Mouse (Mus musculus): Measurements from ENCODE around the gene Tbc1d13.
"Not testable (repeated sequence)": the region's sequence is repeated elsewhere in the genome, so short reads cannot be mapped to it uniquely, and the experiment has no call there.

Tbc1d13 gene

DNA sequence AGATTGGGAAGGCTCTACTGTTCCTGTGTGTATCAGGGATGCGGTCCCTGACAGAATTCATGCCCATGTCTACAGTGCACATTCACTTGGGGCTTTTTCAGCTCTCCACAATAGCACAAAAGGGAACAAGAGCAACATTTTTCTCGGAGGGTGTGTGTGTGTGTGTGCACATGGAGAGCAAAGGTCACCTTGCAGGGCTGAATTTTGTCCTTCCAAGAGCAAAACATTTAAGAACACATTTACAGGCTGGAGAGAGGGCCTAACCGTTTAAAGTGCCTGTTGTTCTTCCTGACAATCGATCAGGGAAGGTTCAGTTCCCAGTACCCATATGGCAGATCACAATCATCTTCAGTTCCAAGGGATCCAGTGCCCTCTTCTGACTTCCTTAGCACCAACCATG lies 3.4 kb upstream of the Tbc1d13 start:
- no peak for DNase-seq

DNA sequence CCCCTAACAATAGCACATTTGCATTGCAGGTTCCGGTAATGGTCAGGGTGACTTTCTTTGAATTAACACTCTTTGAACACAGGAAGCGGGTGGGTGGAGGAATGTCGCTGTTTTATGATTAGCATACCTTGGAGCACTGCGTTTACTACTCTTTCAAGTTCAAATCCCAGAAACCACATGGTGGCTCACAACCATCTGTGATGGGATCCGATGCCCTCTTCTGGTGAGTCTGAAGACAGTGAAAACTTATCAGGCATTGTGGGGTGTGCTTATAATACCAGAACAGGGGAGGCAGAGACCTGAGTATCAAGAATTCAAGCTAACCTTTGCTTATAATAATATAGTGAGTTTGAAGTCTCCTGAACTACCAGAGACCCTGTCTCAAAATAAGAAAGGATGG lies 2.3 kb upstream of the Tbc1d13 start:
- not testable (repeated sequence) for DNase-seq

DNA sequence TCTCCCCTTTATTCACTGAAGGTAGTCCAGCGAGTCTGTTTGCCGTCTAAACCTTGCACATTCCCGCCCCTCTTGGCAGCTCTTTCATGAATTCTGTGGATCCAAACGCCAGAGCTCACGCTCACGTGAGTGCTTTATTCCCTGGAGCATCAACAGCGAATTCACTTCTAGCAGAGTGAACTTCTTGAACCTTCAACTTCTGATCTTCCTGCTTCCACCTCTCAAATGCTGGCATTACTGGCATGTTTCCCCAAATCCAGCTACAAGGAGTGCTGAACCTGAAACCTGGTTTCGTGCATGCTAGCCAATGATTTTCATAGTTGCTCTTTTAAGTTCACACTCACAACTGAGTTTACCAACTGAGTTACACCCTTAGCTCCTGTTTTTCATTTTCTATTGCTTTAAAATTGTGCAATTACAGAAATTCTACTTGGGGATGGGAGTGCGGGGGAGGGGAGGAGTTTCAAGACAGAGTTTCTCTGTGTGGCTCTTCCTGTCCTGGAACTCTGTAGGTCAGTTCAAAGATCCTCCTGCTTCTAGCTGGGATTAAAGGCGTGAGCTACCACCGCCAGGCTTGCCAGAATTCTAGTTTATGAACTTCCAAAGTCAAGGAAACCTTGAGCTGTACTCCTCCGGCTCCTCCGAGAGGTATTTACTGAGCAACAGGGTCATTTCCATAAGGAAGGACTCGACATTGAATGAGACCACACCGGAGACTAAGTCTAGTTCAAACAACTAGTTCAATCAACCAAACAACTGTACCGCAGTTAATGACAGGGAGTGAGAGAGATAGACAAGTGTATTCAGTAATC lies 539 bp upstream of the Tbc1d13 start:
- no peak for DNase-seq

DNA sequence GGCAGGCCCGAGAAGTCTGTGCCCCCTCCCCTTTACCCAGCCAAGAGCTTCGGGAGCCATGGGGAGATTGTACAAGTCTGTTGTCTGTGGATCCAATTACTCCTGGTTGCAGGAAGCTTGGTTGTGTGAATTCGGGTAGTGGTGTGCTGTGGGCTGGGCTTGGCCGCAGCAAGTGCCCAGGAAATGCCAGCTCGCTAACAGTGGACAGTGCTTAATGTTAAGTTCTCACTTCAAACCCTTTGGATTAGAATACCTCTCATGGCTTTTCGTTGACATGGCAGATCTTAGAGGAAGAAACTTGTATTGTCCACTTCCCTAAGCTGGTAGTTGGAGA lies 799 bp downstream of the Tbc1d13 start:
- DNase-seq: no peak

DNA sequence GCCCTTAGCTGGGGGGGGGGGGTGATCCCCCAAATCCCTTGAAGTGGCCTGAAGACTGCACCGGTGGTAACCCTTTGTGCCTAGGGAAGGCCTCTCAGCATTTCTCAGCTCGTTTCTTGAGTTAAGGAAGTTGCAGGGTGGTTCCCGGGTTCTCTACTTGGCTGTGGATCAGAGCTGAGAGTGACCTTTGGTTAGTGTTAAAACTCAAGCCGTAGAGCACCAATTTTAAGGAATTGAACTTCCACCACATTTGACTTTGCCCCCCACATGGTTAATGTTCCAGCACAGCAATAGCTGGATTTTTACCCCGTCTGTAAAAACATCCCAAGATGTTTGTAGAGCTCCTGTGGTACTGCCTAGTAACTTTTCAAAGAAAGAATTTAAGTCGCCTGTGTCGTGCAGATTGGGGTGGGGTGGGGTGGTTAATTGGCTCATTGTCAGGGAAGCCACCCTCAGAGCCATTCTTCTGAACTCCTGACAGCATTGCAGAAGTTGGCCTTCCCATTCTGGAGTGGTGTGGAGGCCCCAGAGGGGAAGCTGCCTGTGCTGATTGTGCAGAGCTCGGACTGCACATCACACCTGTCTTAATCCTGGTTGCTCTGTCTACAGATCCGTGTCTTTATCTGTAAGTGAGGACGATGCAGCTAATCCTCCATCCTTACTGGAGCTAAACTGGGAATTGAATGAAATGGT lies 1.5 kb downstream of the Tbc1d13 start:
- no peak for DNase-seq

DNA sequence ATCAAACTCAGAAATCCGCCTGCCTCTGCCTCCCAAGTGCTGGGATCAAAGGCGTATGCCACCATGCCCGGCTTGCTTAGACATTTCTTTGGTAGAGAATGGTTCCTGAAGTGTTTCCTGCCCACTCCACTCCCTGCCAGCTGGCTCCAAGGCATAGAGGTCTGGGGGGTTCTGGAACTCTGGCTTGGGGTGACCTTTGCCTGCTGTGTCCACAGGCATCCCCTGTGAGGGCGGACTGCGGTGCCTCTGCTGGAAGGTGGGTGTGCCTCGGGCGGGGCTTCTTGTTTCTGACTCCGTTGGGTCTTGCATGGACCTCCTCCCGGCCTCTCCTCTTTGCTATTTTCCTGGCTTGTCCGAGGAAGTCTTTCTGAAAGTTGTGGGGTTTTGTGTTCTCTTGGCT lies 2.9 kb downstream of the Tbc1d13 start:
- DNase-seq: no peak

DNA sequence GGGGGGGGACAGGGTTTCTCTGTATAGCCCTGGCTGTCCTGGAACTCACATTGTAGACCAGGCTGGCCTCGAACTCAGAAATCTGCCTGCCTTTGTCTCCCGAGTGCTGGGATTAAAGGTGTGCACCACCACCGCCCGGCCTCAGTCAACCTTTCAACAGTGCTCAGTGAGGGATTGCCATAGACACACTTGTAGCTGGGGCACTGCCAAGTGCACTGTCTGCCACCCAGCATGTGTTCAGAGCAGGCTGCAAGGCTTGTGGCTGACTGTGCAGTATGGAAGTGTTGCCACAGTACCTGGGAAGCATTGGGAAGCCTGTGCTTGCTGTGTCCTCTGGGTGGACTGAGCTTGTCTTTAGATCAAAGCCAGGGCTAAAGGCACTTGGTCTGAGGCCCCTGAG lies 6.5 kb downstream of the Tbc1d13 start:
- not testable (repeated sequence) for DNase-seq

DNA sequence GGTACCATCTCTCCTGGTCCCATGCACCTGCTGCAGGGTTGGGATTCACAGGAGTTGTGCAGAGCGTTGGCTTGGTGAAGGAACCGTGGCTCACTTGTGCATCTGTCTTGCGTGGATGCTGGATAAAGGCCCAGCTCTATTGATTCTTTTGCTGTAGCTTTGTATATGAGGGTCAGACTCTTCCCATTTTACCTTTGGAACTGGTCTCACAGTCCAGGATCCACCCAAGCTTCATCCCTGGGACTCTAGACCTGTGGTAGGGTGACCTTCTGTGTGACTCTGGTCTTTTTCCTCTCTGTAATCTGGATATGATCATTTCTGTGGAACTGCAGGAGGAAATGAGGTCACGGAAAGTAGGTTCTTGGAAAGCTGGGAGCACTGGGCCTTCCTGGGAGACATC lies 10.9 kb downstream of the Tbc1d13 start:
- no peak for DNase-seq

DNA sequence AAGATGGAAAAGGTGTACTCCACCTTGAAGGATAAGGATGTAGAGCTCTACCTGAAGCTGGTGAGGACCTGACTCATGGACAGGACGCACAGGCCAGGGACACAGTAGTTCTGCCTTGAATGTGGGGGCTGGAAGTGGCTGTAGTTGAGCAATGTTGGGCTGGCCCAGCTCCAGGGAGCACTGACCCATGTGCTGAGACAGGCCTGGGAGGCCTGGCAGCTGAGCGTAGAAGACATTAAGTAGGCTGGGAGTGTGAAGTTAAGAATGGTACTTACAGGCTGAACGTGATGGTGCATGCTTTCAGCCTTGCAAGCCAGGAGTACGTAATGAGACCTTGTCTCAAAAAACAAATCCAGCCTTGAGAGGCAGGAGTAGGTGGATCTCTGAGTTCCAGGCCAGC lies 13.9 kb downstream of the Tbc1d13 start:
- DNase-seq: no peak

DNA sequence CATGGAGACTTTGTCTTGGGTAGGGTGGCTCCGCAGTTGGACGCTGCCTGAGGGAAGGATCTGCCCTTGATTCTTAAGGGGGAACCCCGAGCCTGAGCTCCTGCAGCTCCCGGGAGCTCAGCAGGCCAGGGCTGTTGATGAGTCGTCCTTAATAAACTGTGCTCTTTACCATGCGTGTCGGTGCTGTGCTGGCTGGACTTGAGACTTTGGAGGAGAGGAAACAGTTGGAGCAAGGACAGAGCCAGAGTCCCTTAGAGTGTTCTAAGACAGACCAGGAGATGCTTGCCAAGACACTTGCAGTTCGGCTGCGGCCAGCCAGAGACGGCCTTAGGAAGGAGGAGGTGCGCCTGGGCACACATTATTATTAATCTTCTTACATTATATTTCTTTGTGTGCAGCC lies 18.3 kb downstream of the Tbc1d13 start:
- DNase-seq: no peak

DNA sequence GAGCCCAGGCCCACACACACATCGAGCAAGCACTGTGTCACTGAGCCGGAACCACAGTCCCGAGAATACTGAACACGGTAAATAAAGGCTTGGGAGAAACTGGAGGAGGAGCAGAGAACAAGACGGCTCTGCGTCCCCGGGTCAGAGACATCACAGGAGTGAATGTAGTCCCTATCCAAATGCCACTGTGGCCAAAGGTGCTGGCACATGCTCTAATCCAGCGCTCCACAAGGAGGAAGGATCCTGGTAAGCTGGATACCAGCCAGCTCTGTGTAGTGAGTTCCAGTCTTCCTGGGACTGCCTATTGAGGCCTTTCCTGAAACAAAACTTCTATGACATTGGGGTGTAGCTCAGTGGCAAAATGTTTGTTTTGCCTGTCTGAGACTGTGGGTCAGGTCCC lies 19.1 kb downstream of the Tbc1d13 start:
- DNase-seq: no peak

DNA sequence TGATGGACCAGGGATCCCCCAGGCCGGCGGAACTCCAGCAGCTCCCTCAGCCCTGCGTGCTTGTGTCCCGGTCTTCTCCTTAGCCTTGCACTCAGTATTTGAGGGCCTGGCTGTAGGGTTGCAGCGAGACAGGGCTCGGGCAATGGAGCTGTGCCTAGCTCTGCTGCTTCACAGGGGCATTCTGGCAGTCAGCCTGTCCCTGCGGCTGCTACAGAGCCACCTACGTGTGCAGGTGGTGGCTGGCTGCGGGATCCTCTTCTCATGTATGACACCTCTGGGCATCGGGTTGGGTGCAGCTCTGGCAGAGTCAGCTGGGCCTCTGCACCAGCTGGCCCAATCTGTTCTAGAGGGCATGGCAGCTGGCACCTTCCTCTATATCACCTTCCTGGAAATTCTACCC lies 26.3 kb downstream of the Tbc1d13 start:
- DNase-seq: not testable (repeated sequence)

DNA sequence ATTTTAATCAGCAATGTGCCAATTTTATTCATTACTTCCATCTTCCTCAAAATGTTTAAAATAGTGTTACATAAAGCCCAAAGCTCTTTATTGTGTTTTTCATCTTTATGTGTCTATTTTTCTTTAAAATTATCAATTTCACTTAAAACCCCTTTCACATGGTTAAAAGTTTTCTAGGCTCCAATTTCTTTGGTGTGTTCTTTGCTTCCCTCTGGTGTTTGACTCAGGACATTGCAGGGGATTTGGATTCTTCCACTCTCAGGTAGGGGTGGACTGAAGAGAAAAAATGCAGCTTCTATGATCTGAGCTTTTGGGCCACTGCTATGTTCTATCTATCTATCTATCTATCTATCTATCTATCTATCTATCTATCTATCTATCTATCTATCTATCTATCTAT lies 28.3 kb downstream of the Tbc1d13 start:
- DNase-seq: no peak

DNA sequence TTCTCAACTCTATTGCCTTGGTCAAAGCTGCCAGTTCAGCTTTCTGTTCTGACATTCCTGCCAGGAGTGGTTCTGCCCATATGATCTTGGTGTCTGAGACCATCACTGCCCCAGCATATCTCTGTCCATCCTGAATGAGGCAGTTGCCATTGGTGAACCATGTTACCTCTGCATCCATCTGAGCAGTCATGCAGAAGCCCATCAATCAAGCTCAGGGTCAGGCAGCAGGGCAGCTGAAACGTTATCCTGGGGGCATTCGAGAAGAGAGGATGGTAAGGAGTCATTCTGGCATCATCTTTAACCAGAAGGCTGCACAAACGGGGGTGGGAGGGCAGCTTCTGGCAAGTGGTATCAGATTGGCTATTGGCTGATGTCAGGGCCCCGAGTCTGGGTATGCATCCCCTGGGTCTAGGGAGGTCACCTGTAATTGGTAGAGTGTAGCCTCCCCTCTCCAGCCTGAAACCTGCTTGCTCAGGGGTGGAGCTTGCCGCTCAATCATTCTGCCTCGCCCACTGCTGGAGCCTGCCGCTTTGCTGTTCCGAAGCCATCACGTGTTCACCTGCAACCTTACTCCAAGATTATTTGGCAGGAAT lies 30.9 kb downstream of the Tbc1d13 start:
- no peak for DNase-seq

DNA sequence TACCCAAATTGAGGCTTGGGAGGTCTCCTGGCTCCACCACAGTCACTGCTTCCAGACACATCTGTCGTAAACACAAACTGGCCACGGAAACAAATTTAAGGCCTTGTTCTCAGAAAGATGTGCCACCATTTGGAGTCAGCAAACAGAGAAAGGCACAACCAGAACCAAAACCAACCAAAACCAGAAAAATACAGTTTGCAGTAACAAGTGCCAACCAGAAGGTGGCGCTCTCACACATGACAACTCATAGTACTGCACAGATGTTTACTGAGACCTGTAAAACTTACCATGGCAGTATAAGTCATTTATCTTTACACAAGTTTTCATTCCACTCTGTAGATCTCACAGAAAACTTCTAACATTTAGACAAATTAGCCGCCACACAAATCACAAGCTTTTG lies 33.1 kb downstream of the Tbc1d13 start:
- DNase-seq: no peak

DNA sequence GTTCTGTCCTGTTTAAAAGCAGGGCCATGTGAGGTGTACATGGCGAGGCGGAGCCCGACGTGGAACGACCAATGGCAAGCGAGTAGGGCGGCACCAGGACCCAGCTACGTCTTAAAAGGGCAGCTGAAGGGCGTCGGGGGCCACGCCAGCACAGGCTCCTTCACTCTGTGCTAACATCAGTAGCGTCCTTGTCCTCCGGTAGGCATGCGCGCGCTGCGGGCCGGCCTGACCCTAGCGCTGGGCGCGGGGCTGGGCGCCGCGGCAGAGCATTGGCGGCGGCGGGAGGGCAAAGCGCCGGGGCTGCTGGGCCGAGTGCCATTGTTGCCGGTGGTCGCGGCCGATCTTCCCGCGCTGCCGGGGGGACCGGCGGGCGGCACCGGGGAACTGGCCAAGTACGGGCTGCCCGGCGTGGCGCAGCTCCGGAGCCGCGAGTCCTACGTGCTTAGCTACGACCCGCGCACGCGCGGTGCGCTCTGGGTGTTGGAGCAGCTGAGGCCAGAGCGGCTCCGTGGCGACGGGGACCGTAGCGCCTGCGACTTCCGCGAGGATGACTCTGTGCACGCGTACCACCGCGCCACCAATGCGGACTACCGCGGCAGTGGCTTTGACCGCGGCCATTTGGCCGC lies 37.9 kb downstream of the Tbc1d13 start, which contains the start of gene Endog:
Endog (plus strand) TSS at position 123 of the 626 bp plus-strand sequence.
- DNase-seq: peak; percentile 77 to 81

DNA sequence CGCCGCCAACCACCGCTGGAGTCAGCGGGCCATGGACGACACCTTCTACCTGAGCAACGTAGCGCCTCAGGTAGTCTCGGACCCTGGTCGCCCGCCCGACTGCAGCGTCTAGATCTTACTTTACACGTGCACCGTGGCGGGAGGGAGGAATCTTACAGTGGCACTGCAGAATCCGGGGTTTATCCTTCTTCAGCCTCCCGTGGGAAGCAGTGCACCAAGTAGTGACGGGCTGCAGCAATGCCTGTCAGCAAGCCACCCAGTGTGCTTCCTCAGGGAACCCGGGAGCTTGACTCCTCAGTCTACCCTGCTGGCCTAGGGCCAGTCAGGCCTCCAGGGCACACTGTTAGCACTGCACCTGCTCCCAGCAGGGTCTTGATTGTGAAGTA lies 38.4 kb downstream of the Tbc1d13 start:
- DNase-seq: no peak

DNA sequence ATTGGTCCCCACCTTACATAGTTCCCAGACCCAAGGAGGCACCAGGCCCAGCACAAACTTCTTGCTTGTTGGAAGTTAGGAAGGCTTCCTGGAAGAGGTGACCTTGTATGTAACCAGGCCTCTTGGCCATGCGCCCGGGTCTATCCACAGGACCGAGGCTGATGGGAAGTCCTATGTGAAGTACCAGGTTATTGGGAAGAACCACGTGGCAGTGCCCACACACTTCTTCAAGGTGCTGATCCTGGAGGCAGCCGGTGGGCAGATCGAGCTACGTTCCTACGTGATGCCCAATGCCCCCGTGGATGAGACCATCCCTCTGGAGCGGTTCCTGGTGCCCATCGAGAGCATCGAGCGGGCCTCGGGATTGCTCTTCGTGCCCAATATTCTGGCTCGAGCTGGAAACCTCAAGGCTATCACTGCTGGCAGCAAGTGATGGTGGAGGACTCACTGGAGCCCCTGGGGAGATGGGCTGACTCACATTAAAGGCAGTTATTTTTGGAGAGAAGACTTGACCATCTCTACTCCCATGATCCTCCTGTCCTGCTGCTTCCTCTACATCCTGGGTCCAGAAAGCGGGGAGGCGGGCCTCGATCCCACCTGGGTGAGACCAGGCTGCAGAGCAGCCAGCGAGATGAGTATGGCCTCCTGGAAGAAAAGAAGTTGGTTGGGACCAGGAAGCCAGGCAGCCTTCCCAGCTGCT lies 40.1 kb downstream of the Tbc1d13 start:
- no peak for DNase-seq

DNA sequence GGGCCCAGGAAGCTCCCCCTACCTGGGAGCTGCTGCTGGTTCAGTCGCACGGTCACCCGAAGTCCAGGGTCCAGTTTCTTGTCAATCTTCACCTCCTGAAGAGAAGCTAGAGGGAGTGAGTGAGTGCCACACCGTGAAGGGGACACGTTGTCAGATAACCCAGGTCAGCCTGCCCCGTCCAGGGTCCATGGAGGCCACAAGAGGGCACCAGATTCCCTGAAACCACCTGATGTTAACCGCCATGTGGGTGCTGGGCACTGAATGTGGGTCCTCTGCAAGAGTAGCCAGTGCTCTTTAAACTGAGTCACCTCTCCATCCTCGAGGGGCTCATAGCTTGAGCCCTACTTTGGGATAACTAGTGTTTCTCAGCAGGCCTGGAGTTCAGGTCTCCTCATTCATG lies 42.4 kb downstream of the Tbc1d13 start:
- DNase-seq: no peak

DNA sequence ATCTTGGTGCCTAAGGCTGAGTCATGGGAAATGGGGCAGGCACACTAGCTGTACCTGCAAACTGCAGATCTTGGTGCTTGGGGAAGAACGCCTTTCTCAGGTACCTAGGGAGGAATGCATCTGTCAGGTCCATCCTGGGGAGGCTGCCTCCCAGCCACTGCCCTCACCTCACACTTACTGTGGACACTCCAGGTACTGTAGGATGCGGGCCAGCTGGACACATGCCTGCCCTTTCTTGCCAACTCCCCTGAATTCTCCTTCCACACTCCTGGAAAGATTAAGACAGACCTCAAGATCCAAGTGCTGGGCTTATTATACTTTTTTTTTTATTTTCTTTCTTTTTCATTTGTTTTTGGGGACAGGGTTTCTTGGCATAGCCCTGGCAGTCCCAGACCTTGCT lies 43.0 kb downstream of the Tbc1d13 start:
- DNase-seq: no peak

DNA sequence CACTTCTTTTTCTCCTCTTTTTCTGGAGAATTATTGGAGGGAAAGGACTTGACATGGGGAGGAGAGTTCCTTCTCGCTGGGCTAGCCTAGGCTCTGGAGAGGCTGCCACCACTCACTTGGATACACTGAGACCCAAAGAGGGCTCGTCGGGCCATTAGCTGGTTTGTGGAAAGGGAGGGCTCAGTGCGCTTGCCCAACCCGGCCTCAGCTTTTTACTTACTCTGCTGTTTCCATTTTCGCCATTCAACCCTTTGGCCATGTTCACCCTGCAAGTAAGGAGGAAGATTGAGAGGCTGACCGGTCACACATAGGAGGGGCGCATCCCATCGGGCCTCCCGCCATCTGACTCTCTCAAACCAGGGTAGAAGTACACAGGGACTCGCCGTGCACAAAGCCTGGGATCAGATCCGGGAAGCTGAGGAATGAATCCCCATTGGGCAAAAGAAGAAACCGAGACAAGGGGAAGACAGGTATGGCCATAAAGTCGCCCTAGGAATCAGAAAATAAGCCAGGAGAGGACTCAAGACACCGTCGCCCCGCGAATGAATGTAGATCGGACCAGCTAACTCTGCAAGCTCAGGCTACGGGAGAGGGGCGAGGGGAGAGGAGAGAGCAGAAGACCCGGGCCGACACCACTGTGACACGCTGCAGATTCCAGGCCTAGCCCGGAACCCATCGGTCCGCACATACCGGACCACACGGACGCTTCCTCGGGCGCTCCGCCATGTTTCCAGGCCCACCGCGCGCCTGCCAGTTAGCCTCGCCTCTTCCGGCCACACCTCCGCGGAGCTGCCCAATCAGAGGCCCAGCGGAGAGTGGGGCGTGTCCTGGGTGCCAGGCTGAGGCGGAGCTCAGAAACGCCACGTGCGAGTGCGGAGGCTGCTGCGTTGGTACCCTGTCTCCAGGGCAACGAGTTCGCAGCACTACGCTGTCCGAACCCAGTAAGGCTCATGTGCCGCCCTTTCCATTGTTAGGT lies 44.4 kb downstream of the Tbc1d13 start, which contains the start of gene Spout1:
Spout1 (minus strand) TSS at position 760 of the 976 bp plus-strand sequence.
- DNase-seq: peak; percentile 88 to 92

DNA sequence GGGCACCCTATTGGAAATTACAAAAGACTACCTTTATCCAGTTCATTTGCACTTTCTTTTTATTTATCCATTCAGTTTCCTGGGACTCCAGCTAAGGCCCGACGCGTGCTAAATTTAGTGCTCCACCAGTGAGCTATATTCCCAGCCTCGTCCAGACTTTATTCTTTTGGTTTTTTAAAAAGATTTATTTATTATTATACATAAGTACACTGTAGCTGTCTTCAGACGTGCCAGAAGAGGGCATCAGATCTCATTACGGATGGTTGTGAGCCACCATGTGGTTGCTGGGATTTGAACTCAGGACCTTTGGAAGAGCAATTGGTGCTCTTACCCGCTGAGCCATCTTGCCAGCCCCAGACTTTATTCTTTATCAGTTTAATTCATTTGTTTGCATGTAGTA lies 45.2 kb downstream of the Tbc1d13 start:
- not testable (repeated sequence) for DNase-seq

All from spleen, adult 18-20 months (tissue).